Mouse (Mus musculus) erythroblast, embryonic 14.5 days (primary cell): ENCODE measurements around the gene Rad54l.

ENCODE experiments used
- GATA1 ChIP-seq: IDR thresholded peaks from 2 replicates; pipeline ENCODE4 v1.6.1; 2012; ENCODE audit warnings: low read length, inconsistent platforms, mixed read lengths
- TAL1 ChIP-seq: IDR thresholded peaks from 3 replicates; pipeline ENCODE4 v1.6.1; 2012; ENCODE audit warnings: low read length, inconsistent platforms, mixed read lengths

GRCm38 (mm10) chr4:116152702-116153101 lies 29.2 kb upstream of the Rad54l start:
- TF ChIP-seq TAL1, result no peak
- TF ChIP-seq GATA1, result no peak
